ENCODE assay signal across 7 mouse cellular contexts in genomic region chr19:4810309-4810708, GRCm38 (mm10). TPM values are rescaled to one million over a fixed set of nuclear protein-coding genes. Genes with fewer than 3 reads are reported as not detected.
DNase-seq lines count a peak whose midpoint lies in the region; ATAC-seq and TF ChIP-seq lines count a peak whose summit lies in the region.

No protein-coding gene starts in this region.

- no peaks in the 10 kb centered on the region for H3K36me3 ChIP-seq in lung, embryonic 14.5 days (ENCODE audit: insufficient read depth)
- H3K36me3 ChIP-seq in embryonic facial prominence, embryonic 12.5 days: no peaks in the 10 kb centered on the region
- H3K36me3 ChIP-seq in intestine, postnatal 0 days (ENCODE audit: control insufficient read depth, insufficient read depth): no peaks in the 10 kb centered on the region

- 1% methylated on average over 14 of the region's 14 CpGs for whole genome bisulfite sequencing in lung, embryonic 14.5 days
- 0% methylated on average over 14 of the region's 14 CpGs for WGBS in embryonic facial prominence, embryonic 12.5 days
- WGBS in intestine, postnatal 0 days: under 1% methylated on average over 14 of the region's 14 CpGs
- WGBS in olfactory bulb, adult 2 months: 1% methylated on average over 14 of the region's 14 CpGs

- TF ChIP-seq POLR2A in olfactory bulb, adult 2 months (IDR thresholded peaks at IDR 0.05; ENCODE audit: insufficient read depth, low read depth, low read length): no peak

- peak overlapping the region; percentile 97 for H3K4me2 ChIP-seq in lung, embryonic 14.5 days
- peak overlapping the region; percentile 89 for H3K4me2 ChIP-seq in embryonic facial prominence, embryonic 12.5 days (replicated peaks)
- peak overlapping the region; percentile 71 for H3K4me2 ChIP-seq in intestine, postnatal 0 days (replicated peaks; ENCODE audit: low read depth)

- peak overlapping the region; percentile 69 for H3K9ac ChIP-seq in lung, embryonic 14.5 days
- H3K9ac ChIP-seq in embryonic facial prominence, embryonic 12.5 days: peak overlapping the region; percentile 80
- peak overlapping the region; percentile 73 for H3K9ac ChIP-seq in intestine, postnatal 0 days (ENCODE audit: low read depth, low read length)

- H3K27me3 ChIP-seq in lung, embryonic 14.5 days (ENCODE audit: insufficient read depth, low read length): no peaks in the 10 kb centered on the region
- no peaks in the 10 kb centered on the region for H3K27me3 ChIP-seq in embryonic facial prominence, embryonic 12.5 days
- H3K27me3 ChIP-seq in intestine, postnatal 0 days (replicated peaks; ENCODE audit: control insufficient read depth, insufficient read depth, low read length): no peaks in the 10 kb centered on the region

- H3K9me3 ChIP-seq in lung, embryonic 14.5 days (ENCODE audit: low read depth, low read length): no peaks in the 10 kb centered on the region
- H3K9me3 ChIP-seq in embryonic facial prominence, embryonic 12.5 days: no peaks in the 10 kb centered on the region
- no peaks in the 10 kb centered on the region for H3K9me3 ChIP-seq in intestine, postnatal 0 days (ENCODE audit: control insufficient read depth)

- no peak for DNase-seq in lung, embryonic 14.5 days
- no peak for DNase-seq in lung, postnatal 36 days
- DNase-seq in cerebellum, postnatal 14 days: no peak
- DNase-seq in adrenal gland, postnatal 10 days: no peak

- no peak for ATAC-seq in lung, embryonic 14.5 days (ENCODE audit: insufficient read depth)
- no peak for ATAC-seq in embryonic facial prominence, embryonic 12.5 days (ENCODE audit: insufficient number of reproducible peaks, insufficient read depth, low FRiP score, low TSS enrichment)
- ATAC-seq in intestine, postnatal 0 days: no peak

- H3K27ac ChIP-seq in lung, embryonic 14.5 days (ENCODE audit: low read depth): no peak overlapping the region; the same call in 1 of the 2 replicates
- no peak overlapping the region for H3K27ac ChIP-seq in embryonic facial prominence, embryonic 12.5 days
- H3K27ac ChIP-seq in intestine, postnatal 0 days (ENCODE audit: low read depth, low read length): peak overlapping the region; percentile 92; the same call in 1 of the 2 replicates
- no peak overlapping the region for H3K27ac ChIP-seq in olfactory bulb, adult 2 months (ENCODE audit: insufficient read depth, low read depth, low read length)

- H3K4me1 ChIP-seq in lung, embryonic 14.5 days (ENCODE audit: insufficient read depth): peaks cover 15% of the 10 kb centered on the region; the same call in 1 of the 2 replicates
- H3K4me1 ChIP-seq in embryonic facial prominence, embryonic 12.5 days: peaks cover 28% of the 10 kb centered on the region
- 0 out of 2 replicates have a peak, but pooled peaks cover 5% of the 10 kb centered on the region for H3K4me1 ChIP-seq in intestine, postnatal 0 days (replicated peaks; ENCODE audit: control insufficient read depth, insufficient read depth, low read length)
- H3K4me1 ChIP-seq in olfactory bulb, adult 2 months (ENCODE audit: control insufficient read depth, insufficient read depth, low read length): 0 out of 2 replicates have a peak, but pooled peaks cover 2% of the 10 kb centered on the region

- peak overlapping the region; percentile 89 for H3K4me3 ChIP-seq in lung, embryonic 14.5 days (ENCODE audit: low read depth, low read length)
- H3K4me3 ChIP-seq in embryonic facial prominence, embryonic 12.5 days: peak overlapping the region; percentile 92
- H3K4me3 ChIP-seq in intestine, postnatal 0 days (ENCODE audit: low read depth, low read length): peak overlapping the region; percentile 83
- H3K4me3 ChIP-seq in olfactory bulb, adult 2 months (ENCODE audit: insufficient read depth, low read depth, low read length): peak overlapping the region; percentile 80

- no peak for TF ChIP-seq CTCF in lung, embryonic 14.5 days (IDR thresholded peaks at IDR 0.05; ENCODE audit: low read depth)
- no peak for TF ChIP-seq CTCF in intestine, postnatal 0 days (IDR thresholded peaks at IDR 0.05; ENCODE audit: low read depth)
- no peak for TF ChIP-seq CTCF in olfactory bulb, adult 2 months (IDR thresholded peaks at IDR 0.05; ENCODE audit: insufficient read depth, low read depth, low read length)

RNA-seq across cellular contexts. Expression of gene Gm21992, which starts 1.1 kb away (rescaled TPM):
- polyA plus RNA-seq in lung, embryonic 14.5 days (2014; fragmentation: Nextera tagmentation; extraction: Ambion mirVana): 20.5 and 25.3 TPM in 2 replicates
- polyA plus RNA-seq in embryonic facial prominence, embryonic 12.5 days (2016; fragmentation: Nextera tagmentation; extraction: Ambion mirVana): 34.2 and 45.1 TPM in 2 replicates
- 18.4 and 19.5 TPM in 2 replicates for polyA plus RNA-seq in intestine, postnatal 0 days (2015; fragmentation: Nextera tagmentation; extraction: Ambion mirVana)
- not detected in 2 replicates for polyA plus RNA-seq in olfactory bulb, adult 2 months (2012; ENCODE audit: insufficient read depth, insufficient read length, low replicate concordance, missing spikeins)
- 10 to 100 TPM; 18.7 to 19.9 TPM for total RNA-seq in adrenal gland, postnatal 10 days (2021)

RNA-seq across cellular contexts. Expression of gene Rbm14, which starts 1.1 kb away (rescaled TPM):
- polyA plus RNA-seq in lung, embryonic 14.5 days (2014; fragmentation: Nextera tagmentation; extraction: Ambion mirVana): 95.8 and 101 TPM in 2 replicates
- 104 and 110 TPM in 2 replicates for polyA plus RNA-seq in embryonic facial prominence, embryonic 12.5 days (2016; fragmentation: Nextera tagmentation; extraction: Ambion mirVana)
- polyA plus RNA-seq in intestine, postnatal 0 days (2015; fragmentation: Nextera tagmentation; extraction: Ambion mirVana): 21.1 and 21.8 TPM in 2 replicates
- not detected in 2 replicates for polyA plus RNA-seq in olfactory bulb, adult 2 months (2012; ENCODE audit: insufficient read depth, insufficient read length, low replicate concordance, missing spikeins)
- 10 to 100 TPM; 47.0 to 50.2 TPM for total RNA-seq in adrenal gland, postnatal 10 days (2021)

RNA-seq across cellular contexts. Expression of gene Rbm4, which starts 16.6 kb away (rescaled TPM):
- polyA plus RNA-seq in lung, embryonic 14.5 days (2014; fragmentation: Nextera tagmentation; extraction: Ambion mirVana): 62.8 and 69.6 TPM in 2 replicates
- 86.8 and 89.3 TPM in 2 replicates for polyA plus RNA-seq in embryonic facial prominence, embryonic 12.5 days (2016; fragmentation: Nextera tagmentation; extraction: Ambion mirVana)
- 20.3 and 21.6 TPM in 2 replicates for polyA plus RNA-seq in intestine, postnatal 0 days (2015; fragmentation: Nextera tagmentation; extraction: Ambion mirVana)
- 103 TPM in 1 of 2 replicates, not detected in the other for polyA plus RNA-seq in olfactory bulb, adult 2 months (2012; ENCODE audit: insufficient read depth, insufficient read length, low replicate concordance, missing spikeins)
- total RNA-seq in adrenal gland, postnatal 10 days (2021): 10 to 100 TPM; 50.6 to 60.8 TPM

RNA-seq across cellular contexts. Expression of gene Ccs, which starts 28.8 kb away (rescaled TPM):
- polyA plus RNA-seq in lung, embryonic 14.5 days (2014; fragmentation: Nextera tagmentation; extraction: Ambion mirVana): 47.2 and 47.7 TPM in 2 replicates
- 53.8 and 57.3 TPM in 2 replicates for polyA plus RNA-seq in embryonic facial prominence, embryonic 12.5 days (2016; fragmentation: Nextera tagmentation; extraction: Ambion mirVana)
- 44.9 and 46.3 TPM in 2 replicates for polyA plus RNA-seq in intestine, postnatal 0 days (2015; fragmentation: Nextera tagmentation; extraction: Ambion mirVana)
- not detected in 2 replicates for polyA plus RNA-seq in olfactory bulb, adult 2 months (2012; ENCODE audit: insufficient read depth, insufficient read length, low replicate concordance, missing spikeins)
- 100 to 1,000 TPM; 109 to 114 TPM for total RNA-seq in adrenal gland, postnatal 10 days (2021)

RNA-seq across cellular contexts. Expression of gene Ccdc87, which starts 28.9 kb away (rescaled TPM):
- polyA plus RNA-seq in lung, embryonic 14.5 days (2014; fragmentation: Nextera tagmentation; extraction: Ambion mirVana): 0.05 TPM in 2 replicates
- 0.18 and 0.24 TPM in 2 replicates for polyA plus RNA-seq in embryonic facial prominence, embryonic 12.5 days (2016; fragmentation: Nextera tagmentation; extraction: Ambion mirVana)
- polyA plus RNA-seq in intestine, postnatal 0 days (2015; fragmentation: Nextera tagmentation; extraction: Ambion mirVana): not detected in 2 replicates
- not detected in 2 replicates for polyA plus RNA-seq in olfactory bulb, adult 2 months (2012; ENCODE audit: insufficient read depth, insufficient read length, low replicate concordance, missing spikeins)
- under 1 TPM in 1 of 2 experiments, not detected in 1; 0.12 TPM for total RNA-seq in adrenal gland, postnatal 10 days (2021)
